Mouse (Mus musculus) mouse embryonic stem cell (cell line): ENCODE measurements around the gene Ccdc154.

Experiments used
- in situ Hi-C, 2 experiments: fragments of 300-500 bp; cut with MboI; formaldehyde crosslinking; loops; 1 replicate in 1 of 2; 3 replicates in 1 of 2; pipeline ENCODE4 v1.14.3; 2019 to 2020; ENCODE audit warnings: low sequenced_read_pairs in 2 of 2, low pct_unique_long_range_greater_than_20kb in 1 of 2, mixed read lengths in 1 of 2; ENCODE audit not compliant: unreplicated experiment in 1 of 2

The Ccdc154 gene

DNA sequence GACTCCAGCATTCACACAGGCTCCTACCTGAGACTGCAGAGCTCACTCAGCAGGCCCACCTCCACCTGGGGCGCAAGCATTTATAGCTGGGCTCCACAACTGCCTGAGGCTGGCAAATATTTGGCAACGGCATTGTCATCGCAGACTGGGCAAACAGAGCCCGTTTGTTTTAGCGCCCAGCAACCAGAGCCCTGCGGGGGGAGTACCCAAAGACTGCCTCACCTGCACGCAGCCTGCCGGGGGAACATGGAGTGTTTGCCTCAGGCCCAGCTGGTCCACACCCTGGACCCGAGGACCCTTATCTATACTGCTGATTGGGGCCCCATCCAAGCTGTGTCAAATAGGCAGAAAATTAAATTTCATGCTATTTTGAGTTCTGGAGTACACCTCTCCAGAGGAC is 13.2 kb downstream of the Ccdc154 start, which contains the start of gene Gm38655:
Gm38655 (minus strand) TSS at position 61 of the 400 bp plus-strand sequence.
- in situ Hi-C loops = no loop called here

DNA sequence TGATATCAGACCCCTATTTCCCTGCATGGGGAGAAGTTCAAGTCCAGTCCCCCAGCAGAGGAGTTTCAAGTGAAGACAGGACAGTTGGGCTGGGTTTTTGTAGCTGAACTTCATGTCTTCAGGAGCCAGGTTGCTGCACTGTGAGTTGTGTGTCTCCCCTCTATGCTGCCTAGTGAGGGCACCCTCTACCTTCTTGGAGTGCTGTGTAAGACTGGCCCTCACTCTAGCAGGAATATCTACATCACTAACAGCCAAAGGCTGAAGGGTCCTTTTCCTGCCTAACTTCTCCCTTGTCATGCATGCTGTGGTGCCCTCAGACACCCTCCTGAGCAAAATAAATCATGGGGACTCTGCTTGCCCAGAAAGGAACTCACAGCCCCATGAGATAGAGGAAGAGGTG is 21.0 kb downstream of the Ccdc154 start:
- in situ Hi-C loops = no loop called here

DNA sequence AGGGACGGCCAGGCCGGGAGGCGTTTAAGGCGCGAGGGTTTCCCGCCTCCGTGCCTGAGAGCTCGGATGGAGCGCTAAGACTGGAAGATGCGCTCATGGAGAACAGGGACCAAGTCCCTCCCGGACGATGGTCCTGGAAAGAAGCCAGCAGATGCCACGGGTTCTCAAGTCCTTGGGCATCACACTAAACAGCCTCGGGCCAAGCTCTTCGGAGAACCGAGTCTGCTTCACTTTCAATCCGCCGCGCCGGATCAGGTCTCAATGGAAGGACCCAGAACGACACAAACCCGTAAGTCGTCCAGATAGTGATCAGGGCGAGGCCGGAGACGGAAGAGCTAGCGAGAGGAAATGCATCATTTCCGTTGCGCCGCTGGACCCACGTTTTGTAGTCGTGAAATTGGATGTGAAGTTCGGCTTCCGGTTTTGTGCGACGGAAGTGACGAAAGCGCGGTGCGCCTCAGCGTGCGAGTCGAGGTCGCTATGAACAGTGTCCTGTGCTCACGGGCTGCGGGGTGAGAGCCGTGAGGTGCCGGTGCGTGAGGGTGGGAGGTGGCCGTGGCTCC is 21.9 kb downstream of the Ccdc154 start, which contains the start of gene BC003965:
BC003965 (plus strand) TSS at position 426 of the 563 bp plus-strand sequence.
- in situ Hi-C loops = no loop called here

DNA sequence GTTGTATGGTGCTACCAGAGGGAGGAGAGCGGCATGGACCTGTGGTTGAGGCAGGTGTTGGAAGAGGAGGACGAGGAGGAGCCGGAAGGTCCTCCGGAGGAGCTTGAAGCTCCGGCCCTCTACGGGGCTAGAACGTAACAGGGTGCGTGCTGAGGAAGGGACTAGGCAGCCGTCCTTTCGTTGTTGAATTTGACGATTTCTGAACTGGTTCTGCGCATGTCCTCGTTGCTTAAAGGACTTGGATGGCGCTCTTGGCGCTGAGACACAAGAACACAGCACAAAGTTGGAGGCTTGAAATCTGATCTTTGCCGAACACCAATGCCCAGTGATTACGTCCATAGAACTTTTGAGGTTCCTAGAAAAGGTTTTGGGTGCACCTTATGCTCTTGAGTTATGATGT is 22.7 kb downstream of the Ccdc154 start:
- in situ Hi-C loops = no loop called here

DNA sequence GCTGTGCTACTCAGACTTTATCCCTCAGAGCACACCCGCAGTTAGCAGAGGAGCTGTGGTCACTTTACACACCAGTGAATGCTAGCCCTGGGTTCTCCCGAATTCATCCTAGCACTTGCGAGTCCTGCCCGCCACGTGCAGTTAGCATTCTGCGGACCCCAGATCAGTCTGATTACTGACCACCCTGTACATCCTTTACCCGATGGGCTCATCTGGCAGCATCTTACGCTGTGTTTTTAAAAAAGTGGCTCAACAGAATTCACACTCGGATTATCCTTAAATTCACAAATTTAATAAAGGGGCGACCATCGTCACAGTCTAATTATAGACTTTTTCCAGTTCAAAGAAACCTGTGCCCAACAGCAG is 25.5 kb downstream of the Ccdc154 start:
- in situ Hi-C loops = no loop called here

DNA sequence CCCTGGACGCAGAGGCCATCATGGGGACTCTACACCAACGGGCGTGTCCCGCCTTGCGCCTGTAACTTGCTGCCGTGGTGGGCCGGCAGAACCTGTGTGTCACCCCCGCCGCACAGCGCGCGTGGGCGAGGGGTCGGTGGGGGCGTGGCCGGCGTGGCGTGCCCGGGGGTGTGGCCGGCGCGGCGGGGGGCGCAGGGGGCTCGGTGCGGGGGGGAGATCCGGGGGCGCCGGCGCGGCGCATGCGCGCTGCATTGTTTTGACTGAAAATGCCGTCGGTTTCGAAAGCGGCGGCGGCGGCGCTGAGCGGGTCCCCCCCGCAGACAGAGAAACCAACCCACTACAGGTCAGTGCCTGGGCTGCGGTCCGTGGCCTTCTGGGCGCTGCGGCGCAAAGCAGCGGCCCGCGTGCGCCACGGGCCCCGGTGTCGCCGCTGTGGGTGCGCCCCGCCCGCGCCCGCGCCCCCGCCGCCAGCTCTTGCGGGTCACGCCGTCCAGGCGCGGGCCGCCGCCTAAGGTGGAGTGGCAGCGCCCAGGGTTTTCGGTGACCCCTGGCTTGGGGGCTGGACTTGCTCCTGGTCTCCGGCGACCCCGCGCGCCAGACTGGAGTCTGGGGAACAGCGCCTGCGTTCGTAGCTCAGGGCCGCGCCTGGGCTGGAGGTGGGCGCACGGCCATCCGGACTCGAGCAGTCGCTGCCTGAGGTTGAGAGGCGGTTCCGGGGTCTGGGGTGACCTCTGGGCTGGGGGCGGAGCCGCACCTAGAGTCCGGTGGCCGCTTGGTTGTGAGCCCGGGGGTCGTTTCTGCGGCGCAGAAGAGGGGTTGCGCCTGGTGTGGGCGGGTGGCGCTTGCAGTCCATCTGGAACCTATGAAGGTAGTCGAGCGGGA is 26.1 kb downstream of the Ccdc154 start, which contains the start of gene Unkl:
Unkl (plus strand) TSS at position 248 of the 882 bp plus-strand sequence.
- in situ Hi-C loops = no loop called here

DNA sequence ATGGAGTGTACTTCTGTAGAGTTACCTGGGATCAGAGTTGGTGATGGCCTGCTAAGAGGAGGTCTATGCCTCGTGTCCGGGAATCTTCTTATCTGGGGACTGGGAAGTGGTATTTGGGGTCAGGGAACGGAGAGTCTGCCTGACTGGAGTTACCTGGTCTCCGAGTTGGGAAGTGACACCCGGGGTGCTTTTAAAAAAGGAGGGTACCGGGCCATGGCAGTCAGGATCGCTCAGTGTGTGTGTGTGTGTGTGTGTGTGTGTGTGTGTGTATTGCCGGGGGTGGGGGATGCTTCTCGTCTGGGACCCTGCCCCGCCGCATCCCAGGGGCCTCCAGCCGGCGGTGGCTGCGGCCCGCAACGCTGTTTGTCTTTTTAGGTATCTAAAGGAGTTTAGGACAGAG is 26.8 kb downstream of the Ccdc154 start:
- in situ Hi-C loops = no loop called here

DNA sequence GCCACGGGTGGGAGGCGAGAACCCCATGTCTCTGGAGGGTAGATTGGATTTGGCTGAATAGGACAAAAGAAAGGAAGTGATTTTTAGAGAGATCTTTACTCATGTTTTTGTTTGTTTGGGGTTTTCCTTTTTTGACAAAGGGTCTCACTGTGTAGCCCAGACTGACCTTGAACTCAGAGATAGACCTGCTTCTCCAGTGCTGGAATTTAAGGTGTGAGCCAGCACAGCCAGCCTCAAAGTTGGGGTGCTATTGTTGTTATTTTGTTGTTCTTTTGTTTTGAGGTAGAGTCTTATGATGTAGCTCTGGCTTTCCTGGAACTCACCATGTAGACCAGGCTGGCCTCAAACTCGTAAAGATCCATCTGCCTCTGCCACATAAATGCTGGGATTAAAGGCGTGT is 40.1 kb downstream of the Ccdc154 start:
- in situ Hi-C loops = no loop called here

DNA sequence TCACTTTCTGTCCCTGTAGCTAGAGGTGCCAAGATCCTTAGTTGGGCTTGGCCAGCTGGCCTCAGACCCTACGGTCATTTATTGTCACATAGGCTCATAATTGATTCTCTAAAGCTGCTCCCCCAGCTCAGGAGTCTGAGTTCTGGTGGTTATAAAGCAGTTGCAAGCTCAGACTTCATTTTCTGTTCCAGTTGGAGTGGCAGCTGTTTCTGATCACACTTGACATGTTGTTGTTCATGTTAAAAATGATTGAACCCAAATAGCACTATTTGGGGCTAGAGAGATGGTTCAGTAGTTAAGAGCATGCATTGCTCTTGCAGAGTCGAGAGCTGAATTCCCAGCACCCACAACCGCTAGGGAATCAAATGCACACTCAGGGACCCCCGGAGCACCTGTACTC is 47.7 kb downstream of the Ccdc154 start:
- in situ Hi-C loops = no loop called here

DNA sequence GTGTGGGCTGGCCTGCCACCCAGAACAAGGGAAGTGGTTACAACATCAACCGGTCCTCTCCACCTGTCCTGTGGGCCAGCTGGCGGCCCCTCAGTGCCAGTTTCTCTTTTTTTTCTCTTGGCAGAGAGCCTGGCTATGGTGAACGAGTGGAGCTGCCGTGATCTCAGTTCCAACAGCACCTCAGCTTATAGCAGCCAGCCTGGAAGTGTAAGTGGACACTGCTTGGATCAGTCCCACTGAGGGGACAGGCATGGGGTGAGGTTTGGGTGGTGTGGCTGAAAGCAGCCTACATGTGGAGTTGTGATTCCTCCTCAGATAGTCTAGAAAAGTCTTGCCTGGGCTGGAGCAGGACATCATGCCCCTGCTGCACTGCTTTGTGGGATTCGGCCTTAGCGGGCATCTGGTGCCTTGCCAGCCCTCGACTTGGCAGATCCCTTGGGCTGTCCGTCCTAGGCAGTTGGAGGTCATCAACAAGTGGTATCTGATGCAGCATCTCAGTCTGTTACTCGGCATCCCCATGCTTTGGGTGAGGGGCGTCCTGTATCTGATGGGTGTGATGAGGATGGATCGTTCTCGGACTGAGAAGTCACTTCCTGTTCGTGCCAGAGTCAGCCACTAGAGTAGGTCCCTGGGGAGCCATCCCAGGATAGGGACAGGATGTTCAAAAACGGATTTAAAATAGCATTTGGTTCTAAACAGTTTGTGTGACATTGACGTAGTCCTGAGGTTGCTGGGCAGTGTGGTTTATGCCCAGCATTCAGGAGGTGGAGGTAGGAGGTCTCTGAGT is 48.6 kb downstream of the Ccdc154 start:
- in situ Hi-C loops = no loop called here

DNA sequence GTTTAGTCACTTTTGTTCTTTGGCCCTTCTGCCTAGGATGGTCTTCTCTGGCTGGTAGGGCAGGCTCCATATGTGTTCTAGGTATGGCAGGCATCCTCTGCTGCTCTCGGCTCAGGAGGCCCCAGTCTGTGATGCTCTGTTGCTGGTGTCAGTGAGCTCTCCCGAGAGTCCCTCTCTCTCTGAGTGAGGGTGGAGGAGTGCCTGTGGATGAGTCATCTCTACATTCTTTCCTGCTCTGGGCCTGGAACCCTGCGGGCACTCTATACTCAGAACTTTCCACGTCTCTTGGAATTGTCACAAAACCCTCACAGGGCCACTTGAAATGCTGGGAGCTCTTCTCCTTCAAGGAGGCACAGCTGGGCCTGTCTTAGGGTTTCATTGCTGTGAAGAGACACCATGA is 49.4 kb downstream of the Ccdc154 start:
- in situ Hi-C loops = no loop called here

DNA sequence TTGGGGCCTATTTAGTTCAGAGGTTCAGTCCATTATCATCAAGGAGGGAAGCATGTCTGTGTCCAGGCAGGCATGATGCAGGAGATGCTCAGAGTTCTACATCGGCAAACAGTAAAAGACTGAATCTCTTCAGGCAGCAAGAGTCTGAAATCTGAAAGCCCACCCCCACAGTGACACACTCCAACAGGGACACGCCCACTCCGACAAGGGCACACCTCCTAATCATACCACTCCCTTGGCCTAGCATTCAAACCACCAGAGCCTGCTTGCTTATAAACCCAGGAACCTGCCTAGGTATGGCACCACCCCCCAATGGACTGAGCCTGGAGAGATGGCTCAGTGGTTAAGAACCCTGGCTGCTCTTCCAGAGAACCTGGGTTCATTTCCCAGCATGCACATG is 53.2 kb downstream of the Ccdc154 start:
- in situ Hi-C loops = no loop called here

DNA sequence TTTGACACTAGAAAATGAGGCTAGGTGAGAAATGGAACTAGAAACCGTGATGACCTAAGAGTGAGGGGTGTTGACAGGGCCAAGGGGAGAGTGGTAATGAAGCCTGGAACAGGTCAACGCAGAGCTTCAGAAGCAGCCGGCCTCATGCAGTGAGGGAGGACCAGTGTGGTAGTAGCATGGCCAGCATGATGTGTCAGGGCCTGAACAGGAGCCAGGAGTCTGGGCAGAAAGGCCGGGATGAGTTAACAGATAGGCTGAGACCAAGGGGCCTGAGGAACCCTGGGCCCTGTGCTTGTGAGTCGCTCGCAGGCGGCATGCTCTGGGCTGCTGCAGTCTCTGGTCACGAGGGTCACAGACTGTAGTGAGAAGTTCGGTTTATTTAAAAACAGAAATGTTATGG is 56.7 kb downstream of the Ccdc154 start:
- in situ Hi-C loops = no loop called here

DNA sequence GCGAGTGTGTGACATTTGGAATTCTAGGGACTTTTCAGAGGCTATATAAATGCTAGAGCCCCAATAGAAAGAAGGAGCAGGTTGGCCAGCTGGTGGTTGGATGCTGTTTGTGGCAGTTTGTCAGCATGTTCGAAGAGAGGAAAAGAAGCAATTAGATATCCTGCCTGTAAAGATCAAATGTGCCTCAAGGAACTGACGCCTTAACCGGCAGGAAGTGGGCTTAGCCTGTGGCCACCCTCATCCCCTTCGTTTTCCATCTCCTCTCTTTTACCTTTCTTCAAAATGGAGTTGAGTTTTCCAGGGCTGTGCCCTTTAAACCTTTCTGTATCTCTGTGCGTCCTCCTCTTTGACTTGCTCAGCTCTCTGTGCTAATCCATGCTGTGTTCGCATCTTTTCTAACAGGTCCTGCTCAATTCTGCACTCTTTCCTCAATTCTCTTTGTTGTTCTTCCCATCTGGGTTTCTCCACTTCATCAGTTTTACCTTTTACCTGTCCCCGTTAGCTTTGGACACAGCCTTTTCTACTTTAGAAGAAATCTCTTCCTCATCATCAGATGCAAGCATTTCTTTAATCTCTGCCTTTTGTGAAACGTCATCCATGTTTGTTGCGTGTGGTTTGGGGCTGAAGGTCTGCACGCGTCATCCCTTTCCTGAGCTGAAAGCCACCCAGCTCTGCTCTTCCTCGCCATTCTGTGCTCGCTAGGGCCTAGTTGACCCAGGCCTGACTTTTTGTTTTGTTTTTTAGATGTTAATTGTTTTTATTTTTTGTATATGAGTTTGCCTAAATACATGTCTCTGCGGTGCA is 57.4 kb downstream of the Ccdc154 start:
- in situ Hi-C loops = no loop called here

DNA sequence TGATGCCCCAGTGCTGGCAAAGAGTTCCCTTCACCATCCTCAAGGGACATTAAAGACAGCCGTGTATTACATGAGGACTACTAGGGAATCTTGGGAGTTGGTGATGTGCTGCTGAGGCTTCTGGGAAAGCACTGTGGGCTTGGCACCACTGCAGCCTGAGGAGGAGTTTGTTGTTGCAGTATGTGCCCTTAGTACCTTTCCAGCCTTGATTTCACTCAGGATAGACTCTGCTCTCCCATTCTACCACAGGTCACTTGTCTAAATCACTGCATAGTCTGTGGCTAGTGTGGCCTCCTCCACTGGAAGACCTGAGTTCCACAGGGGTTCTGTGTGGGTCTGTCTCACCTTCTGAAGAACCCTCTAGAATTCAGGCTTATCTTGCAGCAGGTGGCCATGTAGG is 58.5 kb downstream of the Ccdc154 start:
- in situ Hi-C loops = no loop called here
